Mouse (Mus musculus) embryonic facial prominence, embryonic 12.5 days (tissue): ENCODE results near the gene Pou3f1. TPM values are rescaled to one million over a fixed set of nuclear protein-coding genes. Genes with fewer than 3 reads are reported as not detected.
A peak's percentile ranks its signal among the peaks of the same experiment; 100 is the strongest.

Experiments used
- ATAC-seq: fragments of 200-750 bp; cut with Nextera tagmentation; 2 replicates; pipeline ENCODE4 v1.8.0; 2017; ENCODE audit not compliant: insufficient number of reproducible peaks, insufficient read depth, low FRiP score, low TSS enrichment
- H3K27ac ChIP-seq: fragments of 300-500 bp; sonication (generic); 2 replicates; pipeline ENCODE4 v1.5.1; 2016; ENCODE audit warnings: mild to moderate bottlenecking
- H3K27me3 ChIP-seq: fragments of 300-500 bp; sonication (generic); 2 replicates; pipeline ENCODE4 v1.6.1; 2016; ENCODE audit warnings: mild to moderate bottlenecking, moderate library complexity
- H3K36me3 ChIP-seq: fragments of 300-500 bp; sonication (generic); 2 replicates; pipeline ENCODE4 v1.6.1; 2016; ENCODE audit warnings: mild to moderate bottlenecking
- H3K4me1 ChIP-seq: fragments of 300-500 bp; sonication (generic); 2 replicates; pipeline ENCODE4 v1.6.1; 2016
- H3K4me2 ChIP-seq: fragments of 300-500 bp; sonication (generic); replicated peaks from 2 replicates; pipeline ENCODE4 v1.6.1; 2016; ENCODE audit warnings: mild to moderate bottlenecking, moderate library complexity
- H3K4me3 ChIP-seq: fragments of 300-500 bp; sonication (generic); 2 replicates; pipeline ENCODE4 v1.5.1; 2016; ENCODE audit warnings: mild to moderate bottlenecking
- H3K9ac ChIP-seq: fragments of 300-500 bp; sonication (generic); 2 replicates; pipeline ENCODE4 v1.6.1; 2016; ENCODE audit warnings: mild to moderate bottlenecking, moderate library complexity
- H3K9me3 ChIP-seq: fragments of 300-500 bp; sonication (generic); 2 replicates; pipeline ENCODE4 v1.6.1; 2016; ENCODE audit warnings: mild to moderate bottlenecking, moderate library complexity
- WGBS: fragments of 180-500 bp; shearing (Covaris S2); methylation state at CpG from one replicate; pipeline ENCODE4 v1.1.7; 2016; 5-methylcytosine and 5-hydroxymethylcytosine counted together
- polyA plus RNA-seq: library from polyadenylated mRNA; unstranded; fragments of >200 nt; fragmentation: Nextera tagmentation; extraction: Ambion mirVana; gene quantifications from 2 replicates; pipeline ENCODE4 v1.2.1, GENCODE M21; 2016

The Pou3f1 gene
- polyA plus RNA-seq, 1 experiment from 2014 or later: 3.6 TPM

DNA sequence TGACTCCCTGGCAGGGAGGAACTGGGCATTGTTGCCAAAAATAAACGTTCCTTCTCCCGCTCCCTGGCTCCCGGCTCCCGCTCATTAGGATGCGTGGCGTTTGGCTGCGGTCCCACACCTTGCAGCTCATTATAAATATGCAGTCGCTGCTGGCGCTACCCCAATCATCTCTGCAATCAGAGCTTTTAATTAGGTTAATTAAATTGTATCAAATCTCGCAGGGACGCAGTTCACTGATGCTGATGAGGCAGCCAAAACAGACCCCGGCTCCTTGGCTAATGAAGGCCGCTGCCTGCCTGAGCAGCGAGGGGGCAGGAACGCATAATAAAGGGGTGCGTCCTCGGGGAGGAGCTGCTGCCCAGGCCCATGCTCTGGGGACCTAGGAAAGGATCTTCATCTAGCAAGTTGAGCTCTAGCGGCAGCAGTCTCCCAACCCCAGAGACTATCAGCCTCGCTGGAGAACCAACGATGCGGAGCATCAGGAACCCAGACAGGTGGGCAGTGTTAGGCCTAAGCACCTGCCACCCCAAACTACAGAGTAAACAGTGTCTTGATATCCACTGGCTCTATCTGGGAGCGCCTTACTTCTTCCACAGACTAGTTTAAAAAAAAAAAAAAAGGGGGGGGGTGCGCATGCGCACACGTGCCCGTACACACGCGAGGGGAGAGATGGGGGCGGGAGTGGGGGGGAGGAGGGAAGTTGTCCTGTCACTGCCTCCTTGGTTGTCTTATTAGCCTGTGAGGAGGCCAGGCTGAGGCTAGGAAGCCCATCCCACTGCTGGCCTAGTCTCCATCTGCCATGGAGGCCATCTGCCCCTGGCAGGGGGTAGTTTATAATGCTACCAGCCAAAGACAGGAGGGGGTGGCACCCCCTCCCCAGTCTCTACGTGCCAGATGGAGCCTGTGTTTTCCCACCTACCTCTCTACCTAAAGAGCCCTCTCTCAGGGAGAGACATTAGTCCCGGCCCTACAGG is 16.0 kb downstream of the Pou3f1 start:
- Histone ChIP-seq H3K9ac (peak overlapping the region; percentile 15; the same call in 1 of the 2 replicates), H3K27me3 (peaks cover 36% of the 10 kb centered on the region), H3K9me3 (no peaks in the 10 kb centered on the region), H3K27ac (no peak overlapping the region), H3K36me3 (peaks cover 8% of the 10 kb centered on the region), H3K4me1 (peaks cover 30% of the 10 kb centered on the region), H3K4me2 (peak overlapping the region; percentile 49), H3K4me3 (peak overlapping the region; percentile 19)
- 3% methylated on average over 31 of the region's 31 CpGs for WGBS
- ATAC-seq: no peak

GRCm38 (mm10) chr4:124674334-124675032 is 17.9 kb downstream of the Pou3f1 start:
- no peak for ATAC-seq

GRCm38 (mm10) chr4:124675037-124675436 is 18.4 kb downstream of the Pou3f1 start:
- peaks cover 26% of the 10 kb centered on the region for H3K27me3 ChIP-seq
- H3K9me3 ChIP-seq: no peaks in the 10 kb centered on the region
- peaks cover 27% of the 10 kb centered on the region for H3K36me3 ChIP-seq
- 2% methylated on average over 4 of the region's 4 CpGs for WGBS
- no peak for ATAC-seq
- no peak overlapping the region for H3K27ac ChIP-seq
- H3K4me1 ChIP-seq: peaks cover 27% of the 10 kb centered on the region
- H3K4me2 ChIP-seq: no peak overlapping the region
- H3K9ac ChIP-seq: no peak overlapping the region
- H3K4me3 ChIP-seq: no peak overlapping the region

More at GRCm38 (mm10) chr4:124674334-124675032, 17.9 kb downstream of the Pou3f1 start:
- Histone ChIP-seq H3K27me3 (peaks cover 26% of the 10 kb centered on the region), H3K9me3 (no peaks in the 10 kb centered on the region), H3K36me3 (peaks cover 22% of the 10 kb centered on the region), H3K27ac (no peak overlapping the region), H3K9ac (no peak overlapping the region), H3K4me2 (no peak overlapping the region), H3K4me1 (peaks cover 27% of the 10 kb centered on the region), H3K4me3 (no peak overlapping the region)
- 53% methylated on average over 17 of the region's 17 CpGs for WGBS

GRCm38 (mm10) chr4:124675958-124676357 is 19.4 kb downstream of the Pou3f1 start:
- Histone ChIP-seq H3K4me2 (no peak overlapping the region), H3K4me3 (no peak overlapping the region), H3K27ac (no peak overlapping the region), H3K9ac (no peak overlapping the region), H3K36me3 (peaks cover 34% of the 10 kb centered on the region), H3K9me3 (no peaks in the 10 kb centered on the region), H3K27me3 (peaks cover 22% of the 10 kb centered on the region), H3K4me1 (peaks cover 27% of the 10 kb centered on the region)
- WGBS: 86% methylated on average over 6 of the region's 6 CpGs
- ATAC-seq: no peak

DNA sequence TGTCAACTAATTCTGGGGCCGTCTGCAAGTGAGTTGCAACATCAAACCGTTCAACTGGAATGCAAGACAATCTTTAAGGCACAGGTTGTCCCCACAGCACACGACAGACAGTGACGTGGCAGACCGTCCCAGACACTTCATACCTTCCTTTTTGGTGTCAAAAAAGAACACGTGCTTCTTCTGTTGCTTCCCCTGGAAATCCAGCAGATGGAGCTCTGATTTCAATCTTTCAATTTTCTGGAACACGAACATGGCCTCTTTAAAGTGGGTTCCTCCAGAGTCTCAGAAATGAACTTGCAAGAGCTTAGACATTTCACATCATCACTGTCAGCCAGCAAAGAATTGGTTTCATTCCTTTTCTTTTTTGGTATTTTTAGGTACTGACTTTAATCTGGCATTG is 25.7 kb downstream of the Pou3f1 start:
- Histone ChIP-seq H3K9me3 (no peaks in the 10 kb centered on the region), H3K4me1 (no peaks in the 10 kb centered on the region), H3K27ac (no peak overlapping the region), H3K4me2 (no peak overlapping the region), H3K9ac (no peak overlapping the region), H3K36me3 (peaks cover 68% of the 10 kb centered on the region), H3K27me3 (no peaks in the 10 kb centered on the region), H3K4me3 (no peak overlapping the region)
- no peak for ATAC-seq
- 58% methylated on average over 7 of the region's 7 CpGs for WGBS

DNA sequence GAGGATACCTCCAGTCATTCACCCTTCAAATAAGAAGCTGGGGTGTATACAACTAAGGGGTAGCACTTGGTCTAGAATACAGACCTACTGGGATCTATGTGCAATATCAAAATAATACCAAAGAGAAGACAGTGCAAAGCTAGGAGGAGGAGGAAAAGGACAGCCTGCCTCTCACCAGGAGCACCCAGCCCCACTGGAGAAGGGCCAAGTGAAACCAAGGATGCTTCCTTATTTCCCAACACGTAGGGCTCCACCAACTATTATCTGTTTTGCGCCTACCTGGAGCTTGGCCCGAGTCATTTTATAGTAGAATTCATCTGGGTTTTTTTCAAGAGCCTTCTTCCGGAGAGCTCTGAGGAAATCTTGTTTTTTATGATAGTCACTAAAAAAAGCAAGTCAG is 26.9 kb downstream of the Pou3f1 start:
- WGBS: 96% methylated on average over 4 of the region's 4 CpGs
- H3K36me3 ChIP-seq: peaks cover 58% of the 10 kb centered on the region
- H3K27ac ChIP-seq: no peak overlapping the region
- ATAC-seq: no peak
- H3K27me3 ChIP-seq: no peaks in the 10 kb centered on the region
- no peaks in the 10 kb centered on the region for H3K9me3 ChIP-seq
- H3K4me2 ChIP-seq: no peak overlapping the region
- H3K4me3 ChIP-seq: no peak overlapping the region
- no peaks in the 10 kb centered on the region for H3K4me1 ChIP-seq
- H3K9ac ChIP-seq: no peak overlapping the region

DNA sequence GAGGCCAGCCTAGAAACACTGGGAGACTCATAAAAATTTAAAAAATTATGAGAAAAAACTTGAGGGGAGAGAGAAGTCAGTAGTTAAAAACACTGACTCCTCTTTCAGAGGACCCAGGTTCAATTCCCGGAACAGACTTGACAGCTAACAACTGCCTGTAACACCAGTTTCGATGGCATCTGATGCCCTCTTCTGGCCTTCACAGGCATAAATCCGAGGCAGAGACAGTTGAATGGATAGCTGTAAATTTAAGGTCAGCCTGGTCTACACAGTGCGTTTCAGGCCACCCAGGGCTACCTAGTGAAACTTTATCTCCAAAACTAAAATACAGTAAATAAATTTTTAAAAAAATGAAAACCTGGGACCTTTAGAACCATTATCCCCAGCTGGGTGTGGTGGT is 28.4 kb downstream of the Pou3f1 start:
- no peak overlapping the region for H3K9ac ChIP-seq
- H3K9me3 ChIP-seq: no peaks in the 10 kb centered on the region
- H3K36me3 ChIP-seq: peaks cover 53% of the 10 kb centered on the region
- H3K4me1 ChIP-seq: no peaks in the 10 kb centered on the region
- 74% methylated on average over 4 of the region's 4 CpGs for WGBS
- H3K27ac ChIP-seq: no peak overlapping the region
- 0 out of 2 replicates have a peak, but pooled peaks have one; percentile 47 for ATAC-seq
- no peak overlapping the region for H3K4me2 ChIP-seq
- H3K4me3 ChIP-seq: no peak overlapping the region
- no peaks in the 10 kb centered on the region for H3K27me3 ChIP-seq

GRCm38 (mm10) chr4:124685453-124685852 is 28.8 kb downstream of the Pou3f1 start:
- Histone ChIP-seq H3K27me3 (no peaks in the 10 kb centered on the region), H3K36me3 (peaks cover 49% of the 10 kb centered on the region), H3K9me3 (no peaks in the 10 kb centered on the region), H3K4me1 (no peaks in the 10 kb centered on the region), H3K27ac (no peak overlapping the region), H3K4me3 (no peak overlapping the region), H3K4me2 (no peak overlapping the region), H3K9ac (no peak overlapping the region)
- no peak for ATAC-seq
- WGBS: 90% methylated on average over 8 of the region's 8 CpGs

DNA sequence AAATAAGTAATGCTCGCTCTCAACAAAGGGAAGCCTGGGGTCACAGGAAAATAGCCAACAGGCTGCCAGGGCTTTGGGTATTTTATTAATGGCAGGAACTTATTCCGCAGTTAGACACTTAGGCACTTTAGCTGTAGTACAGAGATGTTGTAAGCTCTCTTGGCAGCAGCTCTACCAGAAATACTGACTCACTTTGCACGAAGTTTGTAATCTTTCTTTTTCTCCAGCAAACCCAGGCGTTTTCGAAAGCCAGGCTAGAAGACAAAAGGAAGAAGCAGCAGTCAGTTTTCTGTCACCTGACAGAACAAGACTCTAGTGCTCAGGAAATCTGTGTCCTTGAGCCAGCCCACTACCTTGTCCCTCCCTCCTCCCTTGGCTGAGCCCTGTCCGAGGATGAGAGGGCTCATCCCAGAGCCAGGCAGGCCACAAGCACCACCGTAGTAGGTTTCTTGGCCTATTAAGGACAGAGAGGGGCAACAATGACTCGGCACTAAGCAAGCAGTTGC is 29.3 kb downstream of the Pou3f1 start:
- H3K27me3 ChIP-seq: no peaks in the 10 kb centered on the region
- no peak overlapping the region for H3K9ac ChIP-seq
- peaks cover 45% of the 10 kb centered on the region for H3K36me3 ChIP-seq
- no peaks in the 10 kb centered on the region for H3K9me3 ChIP-seq
- peaks cover 2% of the 10 kb centered on the region; the same call in 1 of the 2 replicates for H3K4me1 ChIP-seq
- no peak overlapping the region for H3K27ac ChIP-seq
- WGBS: 86% methylated on average over 8 of the region's 8 CpGs
- H3K4me3 ChIP-seq: no peak overlapping the region
- no peak overlapping the region for H3K4me2 ChIP-seq
- ATAC-seq: no peak

GRCm38 (mm10) chr4:124691455-124691854 is 34.8 kb downstream of the Pou3f1 start:
- H3K4me3 ChIP-seq: no peak overlapping the region
- WGBS: 87% methylated on average over 8 of the region's 8 CpGs
- ATAC-seq: no peak
- H3K4me1 ChIP-seq: peaks cover 16% of the 10 kb centered on the region; the same call in 1 of the 2 replicates
- 0 out of 2 replicates have a peak, but pooled peaks cover 4% of the 10 kb centered on the region for H3K27me3 ChIP-seq
- H3K9me3 ChIP-seq: no peaks in the 10 kb centered on the region
- peaks cover 7% of the 10 kb centered on the region; the same call in 1 of the 2 replicates for H3K36me3 ChIP-seq
- H3K4me2 ChIP-seq: no peak overlapping the region
- H3K27ac ChIP-seq: no peak overlapping the region
- 0 out of 2 replicates have a peak overlapping the region, but pooled peaks have one; percentile 36 for H3K9ac ChIP-seq

DNA sequence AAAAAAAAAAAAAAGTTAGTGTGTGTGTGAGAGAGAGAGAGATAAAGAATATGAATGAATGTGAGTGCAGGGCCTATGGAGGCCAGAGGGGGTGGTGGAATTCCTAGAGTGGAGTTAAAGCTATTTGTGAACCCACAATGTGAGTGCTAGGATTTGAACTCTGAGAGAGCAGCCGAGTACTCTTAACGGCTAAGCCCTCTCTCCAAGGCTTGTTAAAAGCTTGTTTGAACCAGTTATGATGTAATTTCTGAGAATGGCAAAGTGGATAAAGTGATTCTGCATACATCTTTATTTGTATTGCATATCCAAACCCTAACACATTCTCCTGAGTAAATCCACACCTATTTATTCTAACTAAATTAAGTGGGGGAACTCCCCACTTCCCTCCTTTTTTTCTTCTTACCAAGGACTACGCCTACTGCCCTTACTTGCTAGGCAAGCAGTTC is 35.8 kb downstream of the Pou3f1 start:
- WGBS: 67% methylated on average over 3 of the region's 3 CpGs
- Histone ChIP-seq H3K4me1 (peaks cover 16% of the 10 kb centered on the region; the same call in 1 of the 2 replicates), H3K36me3 (peaks cover 7% of the 10 kb centered on the region; the same call in 1 of the 2 replicates), H3K4me3 (peak overlapping the region; percentile 87), H3K9me3 (no peaks in the 10 kb centered on the region), H3K9ac (peak overlapping the region; percentile 81), H3K27me3 (0 out of 2 replicates have a peak, but pooled peaks cover 4% of the 10 kb centered on the region), H3K4me2 (peak overlapping the region; percentile 68), H3K27ac (no peak overlapping the region)
- ATAC-seq: no peak
